Mouse (Mus musculus) retina, adult 2 months (tissue): ENCODE results near the gene Kdm2b.

Source experiments
- DNase-seq: peaks from one replicate; pipeline ENCODE4 v3.0.0-alpha.2; 2012; ENCODE audit warnings: low read depth, low spot score

Gene Kdm2b

DNA sequence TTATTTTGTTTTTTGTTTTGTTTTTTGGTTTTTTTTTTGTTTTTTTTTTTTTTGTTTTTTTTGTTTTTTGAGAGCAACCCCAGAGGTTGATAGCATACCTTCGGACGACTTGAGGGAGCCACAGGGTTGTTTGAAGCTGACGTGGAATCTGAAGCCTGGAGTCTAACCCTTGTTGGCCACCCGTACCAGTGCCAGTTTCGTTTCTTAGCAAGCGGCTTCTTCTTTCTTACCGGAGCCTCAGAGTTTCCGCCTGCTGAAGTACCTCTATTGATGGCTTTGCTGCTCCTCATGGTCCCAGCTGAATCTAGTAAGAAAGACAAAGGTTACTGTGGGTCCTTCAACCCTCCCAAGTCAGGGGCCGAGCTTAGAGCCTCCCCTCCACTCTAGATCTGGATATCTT is 22.1 kb upstream of the Kdm2b start:
- DNase-seq: no peak

DNA sequence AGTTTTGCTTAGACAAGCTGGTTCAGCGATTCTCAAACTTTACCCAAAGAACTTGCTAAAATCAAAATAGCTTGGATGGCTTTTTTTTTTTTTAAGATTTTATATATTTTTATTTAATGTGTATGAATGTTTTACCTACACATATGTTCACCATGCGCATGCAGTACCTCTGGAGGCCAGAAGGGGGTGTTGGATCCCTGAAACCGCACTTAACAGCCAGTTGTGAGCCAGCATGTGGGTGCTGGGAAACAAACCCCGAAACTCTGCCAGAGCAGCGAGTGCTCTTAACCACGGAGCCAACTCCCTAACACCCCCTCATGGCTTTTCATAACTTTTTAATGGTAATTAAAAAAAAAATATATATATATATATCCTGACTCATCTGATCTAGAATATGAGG is 21.2 kb upstream of the Kdm2b start:
- DNase-seq: no peak

DNA sequence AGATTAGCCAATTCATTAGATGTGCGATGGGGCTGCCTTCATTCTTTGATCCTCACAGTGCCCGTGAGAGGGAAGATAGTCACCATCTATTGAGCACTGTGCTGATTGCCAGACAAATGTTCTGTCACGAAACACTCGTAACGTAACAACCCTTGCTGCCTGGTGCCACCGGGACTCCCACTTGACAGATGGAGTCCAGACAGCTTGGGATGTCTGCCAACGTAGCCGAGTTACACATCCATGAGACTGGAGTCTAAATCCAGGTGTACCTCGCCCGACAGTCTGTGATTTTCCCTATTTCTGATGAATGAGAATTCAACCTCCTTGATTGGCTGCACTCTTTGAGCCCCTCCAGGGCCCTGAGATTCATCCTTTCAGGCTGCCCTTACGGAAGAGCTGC is 20.2 kb upstream of the Kdm2b start:
- no peak for DNase-seq

- no peak for DNase-seq
These were observed 19.4 kb upstream of the Kdm2b start for GRCm38 (mm10) chr5:123008877-123009493.

- DNase-seq: no peak
These were observed 16.3 kb upstream of the Kdm2b start for GRCm38 (mm10) chr5:123005716-123006592.

DNA sequence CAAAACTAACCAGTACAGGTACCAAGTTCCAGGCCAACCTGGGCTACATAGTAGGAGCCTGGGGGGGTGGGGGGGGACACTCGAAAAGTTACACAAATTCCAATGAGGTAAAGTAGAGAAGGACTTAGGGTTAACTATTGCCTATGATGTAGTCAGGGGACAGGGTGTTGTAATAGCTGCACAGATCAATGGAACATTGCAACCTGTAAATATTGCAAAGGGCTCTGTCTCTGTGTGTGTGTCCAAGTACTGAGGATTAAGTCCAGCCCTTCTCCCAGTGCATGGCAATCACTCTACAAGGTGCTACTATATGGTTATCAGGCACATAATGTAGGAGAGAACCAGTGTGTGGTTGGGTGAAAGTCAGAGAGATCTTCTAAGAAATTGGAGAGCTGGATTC is 11.3 kb upstream of the Kdm2b start:
- no peak for DNase-seq

GRCm38 (mm10) chr5:122997205-122998204 is 7.9 kb upstream of the Kdm2b start:
- no peak for DNase-seq

- DNase-seq: no peak
These were observed 5.3 kb upstream of the Kdm2b start for GRCm38 (mm10) chr5:122994910-122995309.

GRCm38 (mm10) chr5:122994303-122994846 is 4.8 kb upstream of the Kdm2b start:
- DNase-seq: no peak

GRCm38 (mm10) chr5:122993811-122994210 is 4.2 kb upstream of the Kdm2b start:
- DNase-seq: no peak

DNA sequence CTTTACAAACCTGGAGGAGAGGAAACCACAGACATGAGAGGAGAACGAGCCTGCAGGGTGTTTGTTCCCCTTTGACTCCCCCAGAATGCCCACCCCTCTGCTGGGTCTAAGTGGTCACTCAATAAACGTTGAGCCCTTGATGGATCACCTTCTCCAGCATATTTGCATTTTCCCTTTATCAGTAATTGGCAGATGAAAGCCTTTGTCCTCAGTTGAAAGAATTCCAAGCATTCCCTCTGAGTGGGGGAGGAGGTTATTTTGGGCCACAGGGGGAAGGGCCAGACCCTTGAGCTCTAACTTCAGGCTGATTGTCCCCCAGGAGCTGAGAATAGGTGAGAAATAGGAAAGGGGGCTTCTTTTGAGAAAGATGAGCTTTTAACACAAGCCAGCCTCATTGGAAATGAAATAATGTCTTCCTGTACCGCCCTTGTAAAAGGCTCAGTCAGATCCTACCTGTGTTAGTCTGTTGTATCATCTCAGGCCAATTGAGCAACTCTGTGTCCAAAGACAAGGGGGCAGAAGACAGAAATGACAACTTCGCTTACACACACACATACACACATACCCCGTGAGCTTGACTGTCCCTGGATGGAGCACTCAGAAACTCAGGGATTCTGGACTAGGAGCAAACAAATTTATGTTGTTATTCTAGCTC is 1.9 kb upstream of the Kdm2b start:
- no peak for DNase-seq

DNA sequence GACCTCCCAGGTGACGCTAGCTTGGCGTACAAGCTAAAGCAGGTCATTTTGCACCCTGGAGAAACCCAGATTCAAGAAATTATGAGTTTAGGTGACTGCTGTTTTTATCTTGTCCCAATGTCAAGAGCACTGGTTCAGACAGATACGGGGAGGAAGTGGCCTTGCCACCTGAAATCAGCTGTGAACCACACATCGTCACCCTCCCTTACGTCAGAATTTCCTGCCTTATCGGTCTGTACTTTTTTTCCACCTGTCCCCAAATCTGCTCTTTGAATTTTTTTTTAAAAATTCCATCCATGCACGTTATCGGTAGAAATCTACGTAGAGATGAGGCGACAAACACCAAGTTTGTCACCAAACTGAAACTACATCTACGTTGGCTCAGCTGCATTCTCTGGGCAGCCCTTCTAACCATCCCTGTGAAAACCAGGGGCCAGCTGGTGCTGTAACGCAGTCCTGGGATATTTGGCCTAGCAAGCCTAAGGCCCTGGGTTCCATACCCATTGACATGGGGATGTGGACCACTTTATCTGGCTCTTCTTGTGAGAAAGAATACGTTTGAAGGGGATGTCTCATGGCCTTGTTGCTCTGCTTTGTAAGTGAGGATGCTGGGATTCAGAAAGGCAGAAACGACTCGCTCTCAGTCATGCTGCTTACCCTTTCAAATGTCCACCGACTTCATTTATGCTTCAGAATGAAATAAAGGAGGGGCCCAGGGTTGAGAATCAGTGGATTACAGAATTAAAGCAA is 963 bp upstream of the Kdm2b start:
- no peak for DNase-seq

DNA sequence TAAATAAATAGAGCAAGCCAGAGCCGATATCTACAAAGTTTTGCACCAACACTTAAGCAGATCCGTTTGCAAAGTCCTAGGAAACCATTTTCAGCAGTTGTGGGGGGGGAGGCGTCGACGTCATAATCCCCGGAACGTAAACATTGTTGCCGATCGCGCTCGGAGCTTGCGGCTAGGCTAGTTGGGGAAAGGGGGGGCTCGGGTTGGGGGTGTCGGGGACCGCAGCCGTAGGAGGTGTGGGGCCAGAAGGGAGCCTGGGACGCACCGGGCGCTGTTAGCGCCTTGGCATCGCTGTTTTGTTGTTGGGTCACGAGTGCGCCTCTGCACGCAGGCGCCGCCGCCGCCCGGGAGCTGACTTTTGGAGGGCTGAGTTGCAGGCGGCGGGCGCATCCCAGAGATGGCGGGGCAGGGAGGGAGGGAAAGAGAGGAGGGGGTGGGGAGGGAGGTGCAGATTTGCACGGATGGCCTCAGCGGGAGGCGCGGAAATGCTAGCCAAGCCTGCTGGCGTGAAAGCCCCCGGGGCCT is 560 bp downstream of the Kdm2b start:
- DNase-seq: peak; percentile 77

DNA sequence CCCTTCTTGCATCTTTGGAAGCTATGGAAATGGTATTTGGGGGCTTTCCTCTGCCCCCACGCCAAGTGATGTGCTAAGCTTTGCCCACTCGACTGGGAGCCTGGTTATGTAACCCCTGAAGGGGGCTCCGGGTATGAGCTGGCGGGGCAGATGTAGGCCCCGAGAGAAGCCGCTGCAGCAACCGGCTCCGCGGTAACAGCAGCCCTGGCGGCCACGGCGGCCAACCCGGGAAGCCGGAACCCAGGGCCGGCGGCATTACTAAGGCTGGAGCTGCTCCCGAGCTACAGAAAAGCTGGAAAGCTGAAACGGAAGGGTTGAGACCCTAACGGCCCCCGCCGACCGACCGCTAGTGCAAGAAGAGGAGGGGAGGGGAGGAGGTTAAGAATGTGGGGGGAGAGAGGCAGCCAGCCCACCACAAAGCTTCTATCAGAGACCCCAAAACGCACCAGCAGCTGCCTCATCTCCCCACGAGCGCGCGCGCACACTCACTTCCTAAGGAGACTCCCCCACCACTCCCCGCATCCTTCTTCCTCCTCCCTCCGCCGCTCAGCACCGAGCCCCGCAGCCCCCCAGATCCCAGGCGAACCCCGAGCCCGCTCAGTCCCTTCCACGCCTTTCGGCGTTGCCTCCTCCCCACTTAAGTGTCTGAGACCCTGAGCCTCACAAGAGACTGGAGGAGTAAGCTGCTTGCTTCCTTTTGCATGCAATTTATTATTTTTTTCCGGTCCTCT is 1.4 kb downstream of the Kdm2b start:
- no peak for DNase-seq

- DNase-seq: no peak
These were observed 2.2 kb downstream of the Kdm2b start for GRCm38 (mm10) chr5:122987211-122988020.

DNA sequence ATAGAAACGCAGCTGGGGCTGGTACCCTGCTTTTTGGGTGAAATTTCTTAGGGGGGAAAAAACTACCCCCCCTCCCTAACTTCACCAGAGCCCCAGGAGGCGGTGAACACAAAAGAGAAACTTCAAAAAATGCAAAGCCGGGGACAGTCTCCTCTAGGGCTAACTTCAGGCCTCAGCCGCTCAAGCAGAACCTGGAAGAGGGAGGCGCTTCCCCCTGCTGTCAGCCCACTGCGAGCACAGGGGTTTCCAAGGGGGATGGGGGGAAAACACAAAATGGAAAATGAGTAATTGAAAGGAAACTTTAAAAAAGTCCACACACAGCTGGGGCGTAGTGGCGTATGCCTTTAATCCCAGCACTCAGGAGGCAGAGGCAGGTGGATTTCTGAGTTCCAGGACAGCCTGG is 3.5 kb downstream of the Kdm2b start:
- no peak for DNase-seq

- DNase-seq: no peak
These were observed 4.3 kb downstream of the Kdm2b start for GRCm38 (mm10) chr5:122985276-122985675.

DNA sequence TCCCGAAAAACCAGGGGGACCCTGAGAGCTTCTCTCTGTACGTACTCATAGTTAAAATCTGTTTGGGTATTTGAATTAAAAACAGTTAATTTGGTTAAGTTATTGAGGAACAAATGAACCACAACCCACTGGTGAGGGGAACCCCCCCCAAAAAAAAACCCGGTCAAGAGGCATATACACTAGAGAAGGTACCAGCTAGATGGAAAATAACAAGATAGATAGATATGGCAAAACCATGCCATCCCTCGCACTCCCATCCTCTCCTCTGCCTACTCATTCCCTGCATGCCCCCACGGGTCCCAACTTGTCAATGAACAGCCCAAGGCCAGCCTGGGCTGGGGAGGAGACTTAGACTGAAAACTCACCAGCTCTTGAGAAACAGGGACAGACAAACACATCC is 5.1 kb downstream of the Kdm2b start:
- no peak for DNase-seq

DNA sequence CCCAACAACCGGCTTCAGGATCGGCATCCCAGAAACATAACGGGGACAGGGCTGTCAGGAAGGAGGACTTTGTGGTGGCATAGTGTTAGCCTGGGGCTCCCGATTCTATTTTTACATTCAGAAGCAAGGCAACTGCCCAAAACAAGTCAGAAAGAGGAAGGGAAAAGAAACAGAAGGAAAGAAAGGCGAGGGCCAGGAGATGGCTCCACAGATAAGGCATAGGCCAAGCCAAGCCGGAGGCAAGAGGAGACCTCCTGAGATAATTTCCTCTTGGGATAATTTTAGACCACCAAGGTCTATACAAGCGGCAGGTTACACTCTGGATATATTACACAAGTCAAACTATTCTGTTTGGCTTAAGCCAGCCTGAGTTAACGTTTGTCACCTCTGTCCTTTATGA is 10.7 kb downstream of the Kdm2b start:
- DNase-seq: no peak
